Mouse (Mus musculus) brain, embryonic 14.5 days (tissue): Measurements from ENCODE around the gene Arf3. TPM values are rescaled to one million over a fixed set of nuclear protein-coding genes. Genes with fewer than 3 reads are reported as not detected.

Experiments
- DNase-seq: peaks from one replicate; pipeline ENCODE4 v3.0.0-alpha.2; 2011; ENCODE audit warnings: low read depth
- CTCF ChIP-seq: fragments of 200-500 bp; IDR thresholded peaks from 2 replicates; pipeline ENCODE4 v1.5.1; 2012; ENCODE audit warnings: inconsistent platforms, mild to moderate bottlenecking, moderate library complexity, borderline replicate concordance; ENCODE audit not compliant: insufficient read depth, insufficient read length; ENCODE audit errors: extremely low read depth
- POLR2A ChIP-seq: fragments of 200-500 bp; IDR thresholded peaks from 2 replicates; pipeline ENCODE4 v1.6.1; 2012; ENCODE audit warnings: mild to moderate bottlenecking, inconsistent platforms, borderline replicate concordance; ENCODE audit not compliant: poor library complexity, insufficient read depth, insufficient read length, severe bottlenecking; ENCODE audit errors: extremely low read depth
- polyA plus RNA-seq: library from polyadenylated mRNA; depleted of rRNA; stranded (reverse); fragments of >200 nt; gene quantifications from 2 replicates; pipeline ENCODE4 v1.2.3, GENCODE M21; 2012; rRNA removed

The Arf3 gene
- polyA plus RNA-seq, 1 experiment = 156 TPM

DNA sequence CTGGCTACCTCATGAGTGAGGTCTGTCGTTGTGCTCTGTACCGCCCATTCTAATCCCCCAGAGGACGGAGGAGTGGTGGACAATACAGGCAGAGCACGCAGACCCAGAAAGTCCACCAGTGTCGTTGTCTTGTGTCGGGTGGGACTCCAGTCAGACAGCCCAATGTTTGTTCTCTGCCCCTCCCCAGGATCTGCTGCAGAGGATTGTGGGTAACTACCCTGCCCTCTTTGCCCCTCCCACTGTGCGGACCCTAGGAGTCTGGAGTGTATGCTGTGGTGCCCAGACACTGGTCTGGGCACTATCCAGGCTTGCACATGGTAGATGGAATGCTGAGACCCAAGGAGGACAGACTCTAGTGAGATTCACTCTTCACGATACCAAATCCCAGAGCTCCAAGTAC is 66.8 kb downstream of the Arf3 start:
- TF ChIP-seq POLR2A (no peak), CTCF (no peak)
- no peak for DNase-seq

DNA sequence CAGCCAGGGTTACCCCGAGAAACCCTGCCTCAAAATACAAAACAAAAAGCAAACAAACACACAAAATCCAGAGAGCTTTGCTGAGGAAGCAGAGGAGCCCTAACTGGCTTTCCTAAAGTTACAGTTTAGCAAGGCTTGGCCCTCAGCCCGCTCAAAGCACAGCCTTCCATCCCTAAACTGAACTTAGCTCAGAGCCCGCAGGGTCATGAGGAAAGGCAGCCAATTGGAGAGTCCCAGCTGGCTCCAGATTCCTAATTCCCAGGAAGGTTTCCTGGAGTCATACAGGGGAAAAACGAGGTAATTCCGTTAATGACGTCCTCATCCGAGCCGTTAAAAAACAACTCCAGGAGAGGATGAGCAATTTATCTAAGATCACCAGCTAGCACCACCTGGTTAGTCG is 67.3 kb downstream of the Arf3 start:
- TF ChIP-seq CTCF (no peak), POLR2A (no peak)
- DNase-seq = no peak

GRCm38 (mm10) chr15:98692171-98692715 is 70.8 kb downstream of the Arf3 start:
- TF ChIP-seq POLR2A (no peak), CTCF (no peak)
- DNase-seq = peak; percentile 21

DNA sequence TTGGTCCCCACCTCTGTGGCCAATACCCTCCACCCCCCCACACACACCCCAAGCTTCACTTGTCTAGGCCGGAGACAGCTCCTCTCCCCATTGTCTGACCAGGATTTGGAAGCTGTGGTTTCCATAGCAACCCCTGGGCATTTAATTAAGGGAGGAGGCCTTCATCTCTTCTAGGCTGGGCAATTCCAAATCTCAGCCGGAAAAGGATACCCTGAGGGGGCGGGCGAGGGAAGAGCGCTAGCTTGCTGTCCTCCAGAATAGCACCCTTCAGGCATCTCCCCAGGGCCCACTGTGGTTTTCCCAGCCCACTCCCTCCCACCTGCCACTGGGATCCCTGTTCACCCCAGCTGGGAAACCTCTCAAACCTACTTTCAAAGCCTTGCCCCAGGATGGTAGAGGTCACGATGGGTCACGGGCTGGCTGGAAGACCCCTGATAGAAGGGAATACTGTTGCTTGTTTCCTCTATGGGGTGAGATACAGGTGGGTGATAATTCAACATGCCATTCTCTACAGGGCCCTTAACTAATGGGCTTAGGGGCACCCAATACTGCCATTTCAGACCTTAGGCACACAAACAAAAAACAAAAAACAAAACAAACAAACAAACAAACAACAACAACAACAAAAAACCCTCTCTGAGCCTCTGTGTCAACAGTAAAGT is 71.4 kb downstream of the Arf3 start:
- peak; percentile 87 for DNase-seq

DNA sequence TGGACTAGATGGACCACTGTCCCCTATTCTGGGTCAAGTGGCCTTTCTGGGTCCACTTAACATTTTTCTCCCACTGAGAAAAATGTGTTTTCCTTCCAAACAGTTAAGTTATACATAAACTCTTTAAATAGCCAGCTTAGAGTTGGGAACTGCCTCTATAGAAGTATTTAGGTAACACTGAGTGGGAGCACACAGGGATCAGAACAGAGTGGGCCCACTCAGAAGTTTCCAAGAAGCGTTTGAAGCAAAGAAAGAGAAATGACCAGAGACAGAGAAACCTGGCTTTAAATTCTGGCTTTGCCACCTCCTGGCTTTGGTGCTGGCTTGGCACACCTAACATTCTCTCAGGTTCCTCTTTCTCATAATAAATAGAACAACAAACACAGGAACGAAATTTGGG is 73.3 kb downstream of the Arf3 start:
- no peak for TF ChIP-seq POLR2A
- DNase-seq = no peak

More for the DNA sequence above, 71.4 kb downstream of the Arf3 start:
- TF ChIP-seq CTCF (no peak), POLR2A (no peak)

Other genes with a start within 250 kb of the Arf3 start
- 106 and 115 TPM in 2 replicates for gene Kansl2, start 228.9 kb downstream of the Arf3 start, polyA plus RNA-seq
- gene Ccnt1, start 192.3 kb downstream of the Arf3 start, polyA plus RNA-seq = 25.5 and 29.5 TPM in 2 replicates
- not detected in 2 replicates for gene 4930415O20Rik, start 192.2 kb downstream of the Arf3 start, polyA plus RNA-seq
- gene Adcy6, start 153.1 kb downstream of the Arf3 start, polyA plus RNA-seq = 38.3 and 50.2 TPM in 2 replicates
- 287 and 323 TPM in 2 replicates for gene Cacnb3, start 132.4 kb downstream of the Arf3 start, polyA plus RNA-seq
- 38.9 and 55.6 TPM in 2 replicates for gene Ddx23, start 100.3 kb downstream of the Arf3 start, polyA plus RNA-seq
- 13.7 and 14.0 TPM in 2 replicates for gene Rnd1, start 85.8 kb downstream of the Arf3 start, polyA plus RNA-seq
- 1.7 and 3.2 TPM in 2 replicates for gene Ccdc65, start 55.0 kb downstream of the Arf3 start, polyA plus RNA-seq
- 4.7 and 5.9 TPM in 2 replicates for gene Fkbp11, start 35.0 kb downstream of the Arf3 start, polyA plus RNA-seq
- gene Wnt10b, start 14.9 kb upstream of the Arf3 start, polyA plus RNA-seq = 0.95 and 2.4 TPM in 2 replicates
- gene Wnt1, start 26.6 kb upstream of the Arf3 start, polyA plus RNA-seq = 1.2 and 2.9 TPM in 2 replicates
- 1.8 and 2.2 TPM in 2 replicates for gene Ddn, start 46.3 kb upstream of the Arf3 start, polyA plus RNA-seq
- gene Prkag1, start 68.3 kb upstream of the Arf3 start, polyA plus RNA-seq = 71.8 and 85.7 TPM in 2 replicates
- 18.4 and 37.5 TPM in 2 replicates for gene Kmt2d, start 108.0 kb upstream of the Arf3 start, polyA plus RNA-seq
- 24.6 and 40.8 TPM in 2 replicates for gene Rhebl1, start 131.3 kb upstream of the Arf3 start, polyA plus RNA-seq
- 0.37 and 0.88 TPM in 2 replicates for gene Dhh, start 135.3 kb upstream of the Arf3 start, polyA plus RNA-seq
- gene Lmbr1l, start 155.0 kb upstream of the Arf3 start, polyA plus RNA-seq = 106 and 176 TPM in 2 replicates
- gene Tuba1b, start 171.4 kb upstream of the Arf3 start, polyA plus RNA-seq = 2,160 and 2,864 TPM in 2 replicates
- 136 and 183 TPM in 2 replicates for gene Gm49450, start 190.3 kb upstream of the Arf3 start, polyA plus RNA-seq
- 11,216 and 14,471 TPM in 2 replicates for gene Tuba1a, start 190.5 kb upstream of the Arf3 start, polyA plus RNA-seq